Mouse (Mus musculus): ENCODE data around the gene 1700022I11Rik. TPM values are rescaled to one million over a fixed set of nuclear protein-coding genes. Genes with fewer than 3 reads are reported as not detected.
A peak's percentile ranks its signal among the peaks of the same experiment; 100 is the strongest.

1700022I11Rik gene
- polyA plus RNA-seq, 1 experiment from 2014 or later, result 1.1 TPM

DNA sequence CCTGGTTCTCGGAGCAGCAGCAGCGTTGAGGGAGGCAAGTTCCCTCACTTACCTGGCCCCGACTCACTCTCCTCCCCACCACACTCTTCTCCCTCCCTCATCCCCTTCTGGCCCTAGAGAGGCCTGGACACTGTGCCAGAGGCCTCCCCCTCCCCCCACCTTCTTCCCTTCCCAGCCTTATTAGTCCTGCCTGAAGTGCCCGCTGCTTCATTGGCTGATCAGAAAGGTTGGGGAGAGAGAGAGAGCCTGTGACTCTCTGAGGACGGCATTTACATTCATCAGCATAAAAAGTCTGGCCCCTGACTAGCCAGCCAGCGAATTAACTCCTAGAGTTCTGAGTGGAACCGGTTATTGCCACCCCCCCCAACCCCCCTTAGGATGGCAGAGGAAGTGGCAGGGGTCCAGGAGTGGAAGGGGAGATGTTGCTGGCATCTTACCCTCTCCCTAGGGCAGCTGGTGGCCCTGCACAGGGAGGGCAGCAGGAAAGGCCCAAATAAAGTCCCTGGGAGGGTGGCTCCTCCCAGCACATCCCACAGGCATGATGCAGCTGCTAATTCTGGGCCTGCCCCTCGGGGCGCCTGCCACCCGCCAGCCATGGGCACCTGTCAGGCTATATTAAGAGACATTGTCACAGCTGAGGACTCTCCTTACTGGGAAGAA lies 15.8 kb upstream of the 1700022I11Rik start:
- peak overlapping the region; percentile 84 for H3K4me2 ChIP-seq
- peaks cover 29% of the 10 kb centered on the region for H3K36me3 ChIP-seq (replicated peaks)
- WGBS, result 6% methylated on average over 7 of the region's 10 CpGs
- ATAC-seq (ENCODE audit: low FRiP score), result no peak
- H3K4me1 ChIP-seq, result peaks cover 56% of the 10 kb centered on the region
- no peaks in the 10 kb centered on the region for H3K27me3 ChIP-seq
- peak overlapping the region; percentile 23 for H3K4me3 ChIP-seq (replicated peaks)
- H3K9me3 ChIP-seq, result no peaks in the 10 kb centered on the region
- peak overlapping the region; percentile 88 for H3K27ac ChIP-seq
- peak overlapping the region; percentile 47 for H3K9ac ChIP-seq

DNA sequence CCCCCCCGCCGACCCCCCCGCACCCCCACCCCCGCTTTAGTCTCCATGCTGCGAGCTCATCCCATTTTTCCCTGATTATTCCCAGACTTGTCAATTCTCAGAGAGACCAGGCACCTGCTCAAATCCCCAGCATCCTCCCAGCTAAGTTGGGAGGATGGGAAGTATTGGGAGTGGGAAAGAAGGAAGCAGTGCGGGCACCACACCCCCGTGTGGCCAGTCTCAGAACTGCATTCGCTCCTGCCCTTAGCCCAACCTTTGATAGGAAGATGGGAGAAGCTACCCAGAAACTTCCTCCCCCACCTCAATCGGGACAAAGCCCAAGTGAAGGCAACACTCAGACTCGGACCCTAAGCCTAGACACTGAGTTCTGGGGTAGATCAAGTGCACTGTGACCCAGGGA lies 15.1 kb upstream of the 1700022I11Rik start:
- ATAC-seq (ENCODE audit: low FRiP score), result no peak
- H3K9me3 ChIP-seq, result no peaks in the 10 kb centered on the region
- no peaks in the 10 kb centered on the region for H3K27me3 ChIP-seq
- peak overlapping the region; percentile 84 for H3K4me2 ChIP-seq
- 2% methylated on average over 10 of the region's 10 CpGs for WGBS
- H3K9ac ChIP-seq, result peak overlapping the region; percentile 47
- peak overlapping the region; percentile 88 for H3K27ac ChIP-seq
- peak overlapping the region; percentile 23 for H3K4me3 ChIP-seq (replicated peaks)
- peaks cover 33% of the 10 kb centered on the region for H3K36me3 ChIP-seq (replicated peaks)
- H3K4me1 ChIP-seq, result peaks cover 49% of the 10 kb centered on the region

DNA sequence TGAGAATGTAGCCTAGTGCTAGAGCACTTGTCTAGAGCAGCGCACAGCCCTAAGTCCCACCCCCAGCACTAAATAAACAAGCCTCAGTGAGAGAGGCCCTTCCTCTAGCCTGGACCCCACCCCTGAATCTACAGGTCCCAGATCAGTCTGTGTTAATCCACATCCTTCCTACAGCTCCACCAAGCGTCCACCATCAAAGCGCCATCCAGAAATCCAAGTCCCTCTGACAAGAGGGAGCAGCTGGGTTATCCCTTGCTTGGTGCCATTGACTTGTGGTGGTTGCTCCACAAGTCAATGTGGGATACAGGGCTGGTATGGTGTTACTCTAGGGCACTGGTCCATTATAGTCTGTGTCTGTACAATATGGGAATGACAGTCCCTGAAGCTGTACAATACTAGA lies 14.2 kb upstream of the 1700022I11Rik start:
- Histone ChIP-seq H3K4me1 (peaks cover 47% of the 10 kb centered on the region), H3K4me3 (replicated peaks) (no peak overlapping the region), H3K9ac (no peak overlapping the region), H3K9me3 (no peaks in the 10 kb centered on the region), H3K36me3 (replicated peaks) (peaks cover 33% of the 10 kb centered on the region), H3K27me3 (no peaks in the 10 kb centered on the region), H3K4me2 (no peak overlapping the region), H3K27ac (no peak overlapping the region)
- WGBS, result 87% methylated on average over 3 of the region's 3 CpGs
- no peak for ATAC-seq (ENCODE audit: low FRiP score)

DNA sequence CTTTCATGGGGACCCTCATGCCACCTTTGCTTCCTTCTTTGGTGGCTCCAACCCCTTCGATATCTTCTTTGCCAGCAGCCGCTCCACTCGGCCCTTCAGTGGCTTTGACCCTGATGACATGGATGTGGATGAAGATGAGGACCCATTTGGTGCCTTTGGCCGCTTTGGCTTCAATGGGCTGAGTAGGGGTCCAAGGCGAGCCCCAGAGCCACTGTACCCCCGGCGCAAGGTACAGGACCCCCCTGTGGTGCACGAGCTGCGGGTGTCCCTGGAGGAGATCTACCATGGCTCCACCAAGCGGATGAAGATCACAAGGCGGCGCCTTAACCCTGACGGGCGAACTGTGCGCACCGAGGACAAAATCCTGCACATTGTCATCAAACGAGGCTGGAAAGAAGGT lies 12.8 kb upstream of the 1700022I11Rik start:
- no peak overlapping the region for H3K27ac ChIP-seq
- peaks cover 33% of the 10 kb centered on the region for H3K4me1 ChIP-seq
- H3K4me3 ChIP-seq (replicated peaks), result no peak overlapping the region
- no peak overlapping the region for H3K9ac ChIP-seq
- H3K27me3 ChIP-seq, result no peaks in the 10 kb centered on the region
- 94% methylated on average over 17 of the region's 17 CpGs for WGBS
- ATAC-seq (ENCODE audit: low FRiP score), result no peak
- no peaks in the 10 kb centered on the region for H3K9me3 ChIP-seq
- peaks cover 33% of the 10 kb centered on the region for H3K36me3 ChIP-seq (replicated peaks)
- no peak overlapping the region for H3K4me2 ChIP-seq

DNA sequence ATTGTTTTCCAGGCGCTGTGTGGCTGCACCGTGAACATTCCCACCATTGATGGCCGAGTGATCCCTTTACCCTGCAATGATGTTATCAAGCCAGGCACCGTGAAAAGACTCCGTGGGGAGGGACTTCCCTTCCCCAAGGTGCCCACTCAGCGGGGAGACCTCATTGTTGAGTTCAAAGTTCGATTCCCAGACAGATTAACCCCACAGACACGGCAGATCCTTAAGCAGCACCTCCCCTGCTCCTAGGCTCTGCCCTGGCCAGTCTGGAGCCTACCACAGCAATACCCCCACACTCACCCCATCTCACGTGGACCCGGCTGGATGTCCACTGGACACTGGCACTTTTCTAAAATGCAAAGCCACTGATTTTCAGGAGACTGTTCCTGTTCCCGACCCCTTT lies 12.1 kb upstream of the 1700022I11Rik start:
- Histone ChIP-seq H3K4me2 (no peak overlapping the region), H3K27me3 (no peaks in the 10 kb centered on the region), H3K4me3 (replicated peaks) (no peak overlapping the region), H3K9ac (no peak overlapping the region), H3K36me3 (replicated peaks) (peaks cover 33% of the 10 kb centered on the region), H3K27ac (no peak overlapping the region), H3K4me1 (peaks cover 26% of the 10 kb centered on the region), H3K9me3 (no peaks in the 10 kb centered on the region)
- no peak for ATAC-seq (ENCODE audit: low FRiP score)
- 80% methylated on average over 11 of the region's 11 CpGs for WGBS

DNA sequence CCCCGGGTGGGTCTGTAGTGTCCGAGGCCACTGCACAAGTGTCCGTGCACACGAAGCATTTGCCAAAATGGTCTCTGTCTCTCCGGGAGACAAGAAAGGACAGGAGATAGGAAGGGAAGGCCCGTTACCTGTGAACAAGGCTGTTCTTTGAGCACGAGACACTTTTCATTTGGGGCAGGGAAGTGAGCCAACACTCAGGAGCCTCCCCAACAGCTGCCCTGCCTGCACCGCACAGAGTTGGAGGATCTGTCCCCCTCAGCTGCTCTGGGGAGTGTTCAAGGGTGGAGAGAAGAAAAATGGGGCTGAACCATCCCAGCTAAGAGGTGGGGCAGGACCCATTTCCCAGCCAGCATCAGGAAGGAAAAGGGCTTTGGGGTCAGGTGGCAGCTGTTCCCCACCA lies 11.4 kb upstream of the 1700022I11Rik start:
- Histone ChIP-seq H3K9ac (no peak overlapping the region), H3K4me3 (replicated peaks) (no peak overlapping the region), H3K4me1 (peaks cover 19% of the 10 kb centered on the region), H3K27me3 (no peaks in the 10 kb centered on the region), H3K9me3 (no peaks in the 10 kb centered on the region), H3K36me3 (replicated peaks) (peaks cover 33% of the 10 kb centered on the region), H3K4me2 (no peak overlapping the region), H3K27ac (no peak overlapping the region)
- 92% methylated on average over 8 of the region's 8 CpGs for WGBS
- ATAC-seq (ENCODE audit: low FRiP score), result no peak

DNA sequence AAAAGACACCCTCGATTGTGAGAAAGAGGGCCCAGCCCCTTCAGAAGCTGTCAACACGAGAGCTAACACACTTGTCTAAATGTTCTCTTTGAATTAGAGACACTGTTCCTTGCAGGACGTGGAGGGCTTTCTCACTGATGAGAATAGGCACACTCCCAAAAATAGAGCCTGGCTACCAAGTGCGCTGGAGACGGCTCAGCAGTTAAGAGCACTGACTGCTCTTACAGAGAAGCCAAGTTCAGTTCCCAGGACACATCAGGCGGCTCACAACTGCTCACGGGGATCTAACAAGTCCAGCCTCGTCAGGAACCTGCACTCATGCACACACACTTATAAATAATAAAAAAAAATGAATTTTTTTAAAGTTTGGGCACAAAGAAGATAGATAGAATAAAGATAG lies 10.5 kb upstream of the 1700022I11Rik start:
- Histone ChIP-seq H3K9me3 (no peaks in the 10 kb centered on the region), H3K4me1 (peaks cover 10% of the 10 kb centered on the region), H3K9ac (no peak overlapping the region), H3K4me2 (no peak overlapping the region), H3K36me3 (replicated peaks) (peaks cover 33% of the 10 kb centered on the region), H3K4me3 (replicated peaks) (no peak overlapping the region), H3K27me3 (no peaks in the 10 kb centered on the region), H3K27ac (no peak overlapping the region)
- WGBS, result 71% methylated on average over 8 of the region's 8 CpGs
- no peak for ATAC-seq (ENCODE audit: low FRiP score)

DNA sequence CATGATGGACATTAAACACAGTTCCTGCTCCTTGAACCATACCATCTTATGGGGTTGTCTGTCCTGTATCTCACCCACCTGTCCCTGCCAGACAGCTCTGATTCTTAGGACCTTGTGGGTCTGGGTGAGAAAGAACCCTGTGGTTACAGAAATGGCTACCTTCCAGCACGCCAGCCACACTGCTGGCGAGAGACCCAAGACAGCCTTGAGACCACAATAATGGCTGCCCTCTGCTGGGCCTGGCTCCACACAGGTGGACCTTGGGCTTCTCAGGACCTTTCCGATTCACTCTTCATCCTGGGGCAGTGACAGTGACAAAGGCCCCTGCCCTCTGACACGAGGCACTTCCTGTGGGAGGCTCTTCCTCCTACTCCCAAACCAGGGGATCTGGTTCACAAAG lies 10.0 kb upstream of the 1700022I11Rik start:
- no peak for ATAC-seq (ENCODE audit: low FRiP score)
- peaks cover 6% of the 10 kb centered on the region; the same call in 1 of the 2 replicates for H3K4me1 ChIP-seq
- H3K9me3 ChIP-seq, result no peaks in the 10 kb centered on the region
- H3K27ac ChIP-seq, result no peak overlapping the region
- peaks cover 33% of the 10 kb centered on the region for H3K36me3 ChIP-seq (replicated peaks)
- 75% methylated on average over 4 of the region's 4 CpGs for WGBS
- no peak overlapping the region for H3K4me2 ChIP-seq
- no peak overlapping the region for H3K9ac ChIP-seq
- H3K27me3 ChIP-seq, result peaks cover 3% of the 10 kb centered on the region
- H3K4me3 ChIP-seq (replicated peaks), result no peak overlapping the region

DNA sequence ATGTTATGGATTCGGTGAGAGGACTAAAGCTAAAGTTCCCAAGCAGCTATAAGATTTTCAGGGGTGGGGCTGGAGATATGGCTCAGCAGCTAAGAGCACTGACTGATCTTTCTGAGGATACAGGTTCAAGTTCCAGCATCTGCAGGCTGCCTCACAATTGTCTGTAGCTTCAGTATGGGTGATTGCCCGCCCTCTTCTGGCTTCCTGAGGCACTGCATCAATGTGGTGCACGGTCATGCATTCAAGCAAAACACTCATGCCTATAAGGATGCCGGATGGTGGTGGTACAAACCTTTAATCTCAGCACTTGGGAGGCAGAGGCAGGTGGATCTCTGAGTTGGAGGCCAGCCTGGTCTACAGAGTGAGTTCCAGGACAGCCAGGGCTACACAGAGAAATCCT lies 7.8 kb upstream of the 1700022I11Rik start:
- H3K36me3 ChIP-seq (replicated peaks), result peaks cover 24% of the 10 kb centered on the region
- WGBS, result 31% methylated on average over 4 of the region's 4 CpGs
- H3K27me3 ChIP-seq, result peaks cover 6% of the 10 kb centered on the region
- no peak overlapping the region for H3K4me3 ChIP-seq (replicated peaks)
- H3K9ac ChIP-seq, result no peak overlapping the region
- no peak for ATAC-seq (ENCODE audit: low FRiP score)
- no peaks in the 10 kb centered on the region for H3K9me3 ChIP-seq
- H3K27ac ChIP-seq, result no peak overlapping the region
- peaks cover 3% of the 10 kb centered on the region; the same call in 1 of the 2 replicates for H3K4me1 ChIP-seq
- H3K4me2 ChIP-seq, result no peak overlapping the region

DNA sequence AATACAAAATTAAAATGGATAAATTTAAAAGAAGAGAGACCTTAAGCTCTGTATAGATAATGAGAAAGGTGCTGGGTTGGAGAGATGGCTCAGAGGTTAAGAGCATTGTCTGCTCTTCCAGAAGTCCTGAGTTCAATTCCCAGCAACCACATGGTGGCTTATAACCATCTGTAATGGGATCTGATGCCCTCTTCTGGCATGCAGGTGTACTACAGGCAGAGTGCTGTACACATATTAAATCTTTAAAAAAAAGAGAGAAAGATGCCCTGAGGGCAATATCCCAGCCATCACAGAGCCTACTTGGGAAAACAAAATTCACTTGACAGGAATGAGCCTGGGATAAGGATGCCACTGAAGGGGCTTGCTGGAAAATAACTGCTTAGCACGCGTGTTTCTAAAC lies 5.9 kb upstream of the 1700022I11Rik start:
- peaks cover 6% of the 10 kb centered on the region for H3K27me3 ChIP-seq
- no peak overlapping the region for H3K4me3 ChIP-seq (replicated peaks)
- H3K4me2 ChIP-seq, result no peak overlapping the region
- no peak overlapping the region for H3K27ac ChIP-seq
- 94% methylated on average over 2 of the region's 2 CpGs for WGBS
- H3K4me1 ChIP-seq, result peaks cover 3% of the 10 kb centered on the region; the same call in 1 of the 2 replicates
- H3K9me3 ChIP-seq, result no peaks in the 10 kb centered on the region
- ATAC-seq (ENCODE audit: low FRiP score), result no peak
- H3K36me3 ChIP-seq (replicated peaks), result peaks cover 5% of the 10 kb centered on the region
- no peak overlapping the region for H3K9ac ChIP-seq

DNA sequence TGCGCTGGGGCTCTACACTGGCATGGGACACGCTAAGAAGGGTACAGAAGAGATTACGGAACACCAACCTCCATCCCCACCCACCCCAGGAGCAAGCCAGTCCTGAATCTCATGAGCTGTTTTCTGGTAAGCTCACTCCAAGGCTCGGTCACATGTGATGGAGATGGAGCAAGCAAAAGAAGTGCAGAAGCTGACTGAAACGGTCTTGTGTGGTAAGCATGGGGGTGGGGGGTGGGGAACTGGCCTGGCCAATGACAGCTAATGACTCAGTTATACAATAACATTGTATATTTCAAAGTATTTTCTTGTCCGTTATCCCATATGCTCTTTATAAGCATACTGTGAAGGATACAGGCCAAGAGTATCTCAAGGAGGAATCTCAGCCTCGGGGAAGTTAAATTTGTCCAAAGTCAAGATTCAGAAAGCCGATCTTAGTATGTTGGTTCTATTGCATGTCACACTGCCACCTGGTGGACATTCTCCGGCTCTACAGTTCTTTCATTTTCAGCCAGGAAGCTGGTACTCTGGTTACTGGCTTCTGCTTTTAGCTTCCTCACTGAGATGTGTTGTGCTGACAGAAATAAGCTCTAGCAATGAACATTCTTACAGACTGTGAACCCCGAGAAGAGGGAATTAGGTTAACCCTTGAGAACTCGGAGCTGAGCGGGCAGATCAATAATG lies 4.2 kb upstream of the 1700022I11Rik start:
- H3K4me1 ChIP-seq, result peaks cover 3% of the 10 kb centered on the region; the same call in 1 of the 2 replicates
- 0 out of 2 replicates have a peak overlapping the region, but pooled peaks have one; percentile 2 for H3K4me3 ChIP-seq (replicated peaks)
- peaks cover 6% of the 10 kb centered on the region for H3K27me3 ChIP-seq
- ATAC-seq (ENCODE audit: low FRiP score), result 0 out of 2 replicates have a peak, but pooled peaks have one; percentile 14
- no peaks in the 10 kb centered on the region for H3K9me3 ChIP-seq
- 0 out of 2 replicates have a peak overlapping the region, but pooled peaks have one; percentile 1 for H3K9ac ChIP-seq
- WGBS, result 14% methylated on average over 12 of the region's 12 CpGs
- H3K27ac ChIP-seq, result no peak overlapping the region
- no peaks in the 10 kb centered on the region for H3K36me3 ChIP-seq (replicated peaks)
- H3K4me2 ChIP-seq, result peak overlapping the region; percentile 40

DNA sequence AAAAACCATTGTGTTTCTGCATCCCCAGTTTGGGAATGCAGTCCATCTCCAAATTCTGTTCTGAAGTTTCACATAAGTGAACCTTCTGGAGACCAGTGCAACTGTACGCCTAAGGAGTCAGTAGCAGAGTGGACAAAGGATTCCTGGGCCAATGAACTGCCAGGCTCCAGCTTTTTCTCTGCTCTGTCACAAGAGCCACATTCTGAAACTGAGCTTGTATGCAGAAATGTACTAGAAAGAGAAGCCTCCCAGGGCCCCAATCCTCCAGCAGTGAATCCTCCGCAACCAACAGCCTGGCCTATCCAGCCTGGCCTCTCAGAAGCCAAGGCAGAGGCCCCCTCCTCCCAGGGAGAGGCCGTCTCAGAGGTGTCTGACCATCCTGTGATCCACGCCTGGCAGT lies 3.5 kb downstream of the 1700022I11Rik start:
- no peaks in the 10 kb centered on the region for H3K27me3 ChIP-seq
- H3K27ac ChIP-seq, result no peak overlapping the region
- H3K4me1 ChIP-seq, result no peaks in the 10 kb centered on the region
- no peak overlapping the region for H3K4me3 ChIP-seq (replicated peaks)
- H3K36me3 ChIP-seq (replicated peaks), result peaks cover 12% of the 10 kb centered on the region
- no peak overlapping the region for H3K4me2 ChIP-seq
- no peak overlapping the region for H3K9ac ChIP-seq
- no peaks in the 10 kb centered on the region for H3K9me3 ChIP-seq
- 84% methylated on average over 4 of the region's 4 CpGs for WGBS
- no peak for ATAC-seq (ENCODE audit: low FRiP score)

DNA sequence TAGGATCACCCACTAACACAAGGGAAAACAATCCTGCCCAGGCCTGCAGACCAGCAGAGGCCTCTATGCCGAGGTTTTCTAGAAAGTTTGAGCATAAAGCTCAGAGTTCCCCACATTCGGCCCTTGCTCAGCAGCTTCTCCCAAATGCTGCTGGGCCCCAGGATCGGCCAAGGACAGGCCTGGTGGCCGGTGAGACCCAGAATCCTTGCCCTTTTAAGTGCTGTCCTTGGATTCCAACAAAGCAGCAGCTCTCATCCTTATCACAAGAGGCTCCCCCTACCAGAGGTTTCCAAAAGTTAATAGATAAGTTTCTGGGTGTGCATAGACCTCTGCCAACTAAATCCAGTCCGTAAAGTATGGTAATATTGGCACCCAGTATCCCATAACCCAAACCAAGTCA lies 4.5 kb downstream of the 1700022I11Rik start:
- no peak overlapping the region for H3K4me3 ChIP-seq (replicated peaks)
- H3K27me3 ChIP-seq, result no peaks in the 10 kb centered on the region
- H3K4me1 ChIP-seq, result no peaks in the 10 kb centered on the region
- H3K36me3 ChIP-seq (replicated peaks), result peaks cover 22% of the 10 kb centered on the region
- H3K9me3 ChIP-seq, result no peaks in the 10 kb centered on the region
- 91% methylated on average over 5 of the region's 5 CpGs for WGBS
- no peak overlapping the region for H3K9ac ChIP-seq
- no peak for ATAC-seq (ENCODE audit: low FRiP score)
- no peak overlapping the region for H3K4me2 ChIP-seq
- H3K27ac ChIP-seq, result no peak overlapping the region

Measured in forebrain, embryonic 12.5 days (tissue).